In the genomic region with DNA sequence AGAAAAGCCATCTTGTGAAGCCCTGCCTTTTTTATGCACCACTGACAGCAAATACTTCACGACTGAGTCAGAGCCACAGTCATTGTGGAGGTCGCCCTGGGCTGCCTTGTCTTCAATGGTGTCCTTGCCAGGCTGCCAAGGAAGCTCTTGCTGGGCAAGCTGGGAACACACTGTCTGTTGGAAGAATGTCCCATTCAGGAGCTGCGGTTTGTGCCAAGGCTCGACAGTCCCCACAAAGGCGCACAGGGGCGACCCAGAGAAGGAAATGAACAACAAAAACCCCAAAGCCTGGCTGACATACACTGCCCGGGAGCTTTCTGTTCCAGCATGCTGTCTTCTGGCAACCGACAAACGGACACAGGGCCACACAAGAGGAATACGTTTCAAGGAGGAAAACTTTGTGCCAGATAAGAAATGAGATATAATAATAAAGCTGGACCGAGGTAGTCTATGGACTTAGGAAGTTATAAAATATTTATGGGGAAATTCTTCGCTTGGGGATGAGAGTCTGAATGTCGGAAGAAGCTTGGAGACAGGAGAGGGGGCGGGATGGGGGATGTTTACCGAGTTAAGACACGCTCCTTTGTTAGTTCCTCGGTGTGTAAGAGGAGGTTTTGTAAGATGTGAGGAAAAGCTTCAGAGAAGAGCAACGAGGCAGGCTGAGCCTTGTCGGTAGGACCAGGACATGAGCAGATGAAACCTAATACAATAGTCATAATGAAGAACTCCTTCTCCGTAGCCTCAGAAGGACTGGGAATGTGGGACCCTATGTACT, we compare ENCODE assay signal across 8 mouse cellular contexts.
DNase-seq lines count a peak whose midpoint lies in the region; ATAC-seq and TF ChIP-seq lines count a peak whose summit lies in the region.

No protein-coding gene starts in this region.

- peaks cover 28% of the 10 kb centered on the region for H3K4me1 ChIP-seq in hindbrain, embryonic 13.5 days (replicated peaks)
- H3K4me1 ChIP-seq in midbrain, embryonic 16.5 days (ENCODE audit: control insufficient read depth, insufficient read depth, low read length), result peaks cover 12% of the 10 kb centered on the region

- H3K27ac ChIP-seq in gastrocnemius, adult 2 months, result peak overlapping the region; percentile 25
- peak overlapping the region; percentile 24; the same call in 1 of the 2 replicates for H3K27ac ChIP-seq in hindbrain, embryonic 13.5 days
- no peak overlapping the region for H3K27ac ChIP-seq in midbrain, embryonic 16.5 days (ENCODE audit: low read length)

- peaks cover 19% of the 10 kb centered on the region for H3K27me3 ChIP-seq in hindbrain, embryonic 13.5 days
- 0 out of 2 replicates have a peak, but pooled peaks cover 2% of the 10 kb centered on the region for H3K27me3 ChIP-seq in midbrain, embryonic 16.5 days (ENCODE audit: control insufficient read depth, insufficient read depth, low read depth, low read length)

- TF ChIP-seq CTCF in gastrocnemius, adult 2 months (IDR thresholded peaks at IDR 0.05), result no peak

- no peaks in the 10 kb centered on the region for H3K36me3 ChIP-seq in hindbrain, embryonic 13.5 days
- no peaks in the 10 kb centered on the region for H3K36me3 ChIP-seq in midbrain, embryonic 16.5 days (ENCODE audit: control insufficient read depth, insufficient read depth, low read length)

- peak; percentile 90 for ATAC-seq in hindbrain, embryonic 13.5 days (ENCODE audit: low FRiP score)
- peak; percentile 84 for ATAC-seq in midbrain, embryonic 16.5 days

- no peak overlapping the region for H3K9ac ChIP-seq in hindbrain, embryonic 13.5 days
- no peak overlapping the region for H3K9ac ChIP-seq in midbrain, embryonic 16.5 days (ENCODE audit: low read depth, low read length)

- 11% methylated on average over 20 of the region's 20 CpGs for WGBS in hindbrain, embryonic 13.5 days
- WGBS in midbrain, embryonic 16.5 days, result 8% methylated on average over 20 of the region's 20 CpGs

- H3K9me3 ChIP-seq in hindbrain, embryonic 13.5 days, result no peaks in the 10 kb centered on the region
- no peaks in the 10 kb centered on the region for H3K9me3 ChIP-seq in midbrain, embryonic 16.5 days (replicated peaks; ENCODE audit: control insufficient read depth, low read length, poor library complexity, severe bottlenecking)

- H3K4me2 ChIP-seq in hindbrain, embryonic 13.5 days, result peak overlapping the region; percentile 38
- H3K4me2 ChIP-seq in midbrain, embryonic 16.5 days (ENCODE audit: low read length), result peak overlapping the region; percentile 31

- intact Hi-C loops in gastrocnemius, adult 2 months (cut with DNase I), result no loop called here
- intact Hi-C loops in left cerebral cortex, postnatal 25 days (cut with DNase I), result loop anchor here (5.0 kb wide), 2 partner anchors 184 to 261 kb away; a partner anchor contains a TSS

- peak; percentile 74 for DNase-seq in adrenal gland, postnatal 10 days
- DNase-seq in cerebellum, adult 9-10 months, result peak; percentile 96
- DNase-seq in gastrocnemius, adult 2 months, result peak; percentile 41
- peak; percentile 40 to 52 for DNase-seq in left cerebral cortex, postnatal 25 days (ENCODE audit: low spot score in 2 of 2)
- DNase-seq in retina, postnatal 1 day, result no peak
- DNase-seq in spleen, postnatal 10 days (ENCODE audit: low spot score in 2 of 2), result no peak

- H3K4me3 ChIP-seq in gastrocnemius, adult 2 months, result peak overlapping the region; percentile 50
- H3K4me3 ChIP-seq in hindbrain, embryonic 13.5 days, result 0 out of 2 replicates have a peak overlapping the region, but pooled peaks have one; percentile 3
- H3K4me3 ChIP-seq in midbrain, embryonic 16.5 days (ENCODE audit: low read depth, low read length), result no peak overlapping the region

Comparison
In these comparisons a context has a peak if more than half of its experiments do, and no peak if none do; other contexts are left out.
1. DNase-seq: peak in adrenal gland, postnatal 10 days (single experiment), cerebellum, adult 9-10 months (single experiment), gastrocnemius, adult 2 months (single experiment) and left cerebral cortex, postnatal 25 days (2 of 2); none in retina, postnatal 1 day (single experiment) and spleen, postnatal 10 days (0 of 2).